11 mouse cellular contexts compared by ENCODE assay signal in the genomic region with DNA sequence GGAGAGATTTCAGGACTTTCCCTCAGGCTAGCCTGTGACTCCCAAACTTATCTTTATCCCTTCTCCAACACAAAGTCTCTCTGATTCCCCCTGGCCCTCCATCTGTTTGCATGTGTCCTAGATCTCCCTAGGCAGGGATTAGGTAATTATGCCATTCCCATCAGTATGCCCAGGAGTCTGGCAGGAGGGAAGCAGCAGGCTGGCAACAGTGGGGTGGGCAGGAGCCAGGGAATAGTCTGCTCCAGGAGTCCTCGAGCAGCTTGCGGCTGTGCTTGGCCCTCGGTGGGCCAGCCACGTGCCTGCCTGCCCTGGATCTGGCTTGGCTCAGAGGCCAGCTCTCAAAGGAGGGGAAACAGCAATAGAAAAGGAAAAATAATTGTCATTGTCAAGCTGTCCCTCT. TPM values are rescaled to one million over a fixed set of nuclear protein-coding genes. Genes with fewer than 3 reads are reported as not detected.
A peak's percentile ranks its signal among the peaks of the same experiment; 100 is the strongest.
DNase-seq lines count a peak whose midpoint lies in the region; TF ChIP-seq lines count a peak whose summit lies in the region.
"Had no signal": no experiment of that assay in that cellular context is flagged by ENCODE, and none has a peak within 500 bp of the region (broad histone marks: within the 10 kb centered on the region; RNA-seq: fewer than 3 reads in every experiment).

No protein-coding gene starts in this region.

- peak; percentile 17 for DNase-seq in gastrocnemius, adult 2 months
- no peak for DNase-seq in gastrocnemius, adult 18-20 months (ENCODE audit: low spot score)
- peak; percentile 66 to 79 for DNase-seq in cerebellum, postnatal 36 days
- peak; percentile 31 to 51 for DNase-seq in layer of hippocampus, postnatal 36 days
- DNase-seq in right cerebral cortex, adult 18-20 months: peak; percentile 14
- DNase-seq in kidney, postnatal 10 days: no peak
- no peak for DNase-seq in liver
- no peak for DNase-seq in urinary bladder, postnatal 4 days (ENCODE audit: low spot score in 2 of 2)
- DNase-seq: kidney, adult 2 months had no signal

- H3K4me3 ChIP-seq in gastrocnemius, adult 2 months: no peak overlapping the region

- intact Hi-C loops in gastrocnemius, adult 2 months (cut with DNase I): no loop called here

- no peak overlapping the region for H3K27ac ChIP-seq in gastrocnemius, adult 2 months

- no peak for TF ChIP-seq CTCF in gastrocnemius, adult 2 months (IDR thresholded peaks at IDR 0.05)

RNA-seq across cellular contexts. Expression of a gene that starts 16.8 kb away (rescaled TPM):
- not detected for total RNA-seq in gastrocnemius, adult 2 months (2021)
- not detected for total RNA-seq in gastrocnemius, adult 18-20 months (2021)
- total RNA-seq in layer of hippocampus, postnatal 36 days (2021): under 1 TPM; 0.17 to 0.18 TPM
- total RNA-seq: common myeloid progenitor, adult 5-6 weeks; liver, adult 2 months had no signal

RNA-seq across cellular contexts. Expression of a gene that starts 49.0 kb away (rescaled TPM):
- total RNA-seq in gastrocnemius, adult 2 months (2021): not detected
- total RNA-seq in gastrocnemius, adult 18-20 months (2021): not detected
- total RNA-seq in layer of hippocampus, postnatal 36 days (2021): not detected
- total RNA-seq: common myeloid progenitor, adult 5-6 weeks; liver, adult 2 months had no signal

RNA-seq across cellular contexts. Expression of a gene that starts 59.5 kb away (rescaled TPM):
- total RNA-seq in gastrocnemius, adult 2 months (2021): under 1 TPM; 0.28 to 0.59 TPM
- total RNA-seq in gastrocnemius, adult 18-20 months (2021): under 1 TPM; 0.18 to 0.47 TPM
- 1 to 10 TPM in 1 of 2 experiments, under 1 TPM in 1; 0.82 to 1.3 TPM for total RNA-seq in layer of hippocampus, postnatal 36 days (2021)

Comparison
In these comparisons a context has a peak if more than half of its experiments do, and no peak if none do; other contexts are left out.
1. DNase-seq: peak in gastrocnemius, adult 2 months (single experiment), cerebellum, postnatal 36 days (2 of 2), layer of hippocampus, postnatal 36 days (2 of 2) and right cerebral cortex, adult 18-20 months (single experiment); none in gastrocnemius, adult 18-20 months (single experiment), kidney, postnatal 10 days (single experiment), liver (single experiment) and urinary bladder, postnatal 4 days (0 of 2).